Mouse (Mus musculus): ENCODE results near the gene Zfp653.

DNA sequence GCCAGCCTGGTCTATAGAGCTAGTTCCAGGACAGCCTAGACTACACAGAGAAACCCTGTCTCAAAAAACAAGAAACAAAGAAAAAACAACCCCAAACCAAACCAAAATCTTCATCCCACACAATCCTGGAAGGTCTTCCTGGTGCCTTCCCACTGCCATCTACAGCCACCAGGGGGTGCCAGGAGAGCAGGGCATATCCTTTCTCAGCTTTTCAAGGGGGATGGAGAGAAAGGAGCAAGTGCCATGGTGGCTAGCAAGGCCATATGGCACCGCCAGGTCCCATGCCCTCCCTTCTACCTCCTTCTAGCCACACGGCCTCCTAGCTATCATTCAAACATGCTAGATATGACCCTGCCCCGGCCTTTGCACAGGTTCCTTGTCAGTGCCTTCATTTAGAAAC is 4.7 kb downstream of the Zfp653 start:
- TF ChIP-seq CTCF (conservative IDR thresholded peaks at IDR 0.05; ENCODE audit: insufficient read depth, insufficient read length, low read depth, low read length) (peak; percentile 83), POLR2A (IDR thresholded peaks at IDR 0.05; ENCODE audit: low read depth, low read length) (no peak)

Measured in kidney, adult 2 months (tissue).